Mouse (Mus musculus) retina, adult 2 months (tissue): ENCODE results near the gene Foxo3.
A peak's percentile ranks its signal among the peaks of the same experiment; 100 is the strongest.

Source experiments
- DNase-seq: peaks from one replicate; pipeline ENCODE4 v3.0.0-alpha.2; 2012; ENCODE audit warnings: low read depth, low spot score

The Foxo3 gene

GRCm38 (mm10) chr10:42276507-42277345, at the start of gene Foxo3:
Foxo3 (minus strand) TSS chr10:42276755.
- peak; percentile 82 for DNase-seq

- no peak for DNase-seq
Observed at GRCm38 (mm10) chr10:42325305-42325704, 48.8 kb upstream of the Foxo3 start.

- no peak for DNase-seq
Observed at GRCm38 (mm10) chr10:42323978-42324377, 47.4 kb upstream of the Foxo3 start.

GRCm38 (mm10) chr10:42313222-42313786, 36.7 kb upstream of the Foxo3 start:
- DNase-seq = no peak

- no peak for DNase-seq
Observed at GRCm38 (mm10) chr10:42312557-42312956, 36.0 kb upstream of the Foxo3 start.

GRCm38 (mm10) chr10:42308687-42308987, 32.1 kb upstream of the Foxo3 start:
- DNase-seq = no peak

GRCm38 (mm10) chr10:42307980-42308686, 31.6 kb upstream of the Foxo3 start:
- DNase-seq = peak; percentile 34

- DNase-seq = no peak
Observed at GRCm38 (mm10) chr10:42306422-42306821, 29.9 kb upstream of the Foxo3 start.

- DNase-seq = no peak
Observed at GRCm38 (mm10) chr10:42300805-42301204, 24.2 kb upstream of the Foxo3 start.

- DNase-seq = no peak
Observed at GRCm38 (mm10) chr10:42299967-42300366, 23.4 kb upstream of the Foxo3 start.

- no peak for DNase-seq
Observed at GRCm38 (mm10) chr10:42299426-42299825, 22.9 kb upstream of the Foxo3 start.

- no peak for DNase-seq
Observed at GRCm38 (mm10) chr10:42297954-42298353, 21.4 kb upstream of the Foxo3 start.

GRCm38 (mm10) chr10:42297109-42297508, 20.6 kb upstream of the Foxo3 start:
- no peak for DNase-seq

GRCm38 (mm10) chr10:42296559-42296958, 20.0 kb upstream of the Foxo3 start:
- DNase-seq = no peak

- no peak for DNase-seq
Observed at GRCm38 (mm10) chr10:42295028-42295427, 18.5 kb upstream of the Foxo3 start.

GRCm38 (mm10) chr10:42294392-42294791, 17.8 kb upstream of the Foxo3 start:
- DNase-seq = no peak

GRCm38 (mm10) chr10:42293877-42294276, 17.3 kb upstream of the Foxo3 start:
- no peak for DNase-seq

GRCm38 (mm10) chr10:42291360-42291759, 14.8 kb upstream of the Foxo3 start:
- DNase-seq = no peak

- no peak for DNase-seq
Observed at GRCm38 (mm10) chr10:42287666-42288065, 11.1 kb upstream of the Foxo3 start.

- DNase-seq = no peak
Observed at GRCm38 (mm10) chr10:42278307-42278850, 1.8 kb upstream of the Foxo3 start.

GRCm38 (mm10) chr10:42277476-42278306, 1.1 kb upstream of the Foxo3 start:
- peak; percentile 98 for DNase-seq
